Mouse (Mus musculus): Measurements from ENCODE around the gene Rpl29.

The Rpl29 gene

GRCm38 (mm10) chr9:106417841-106418625 lies 11.2 kb upstream of the Rpl29 start:
- no peak for DNase-seq (ENCODE audit: extremely low spot score, low read depth, low spot score)

- no peak for DNase-seq (ENCODE audit: extremely low spot score, low read depth, low spot score)
Observed at GRCm38 (mm10) chr9:106420608-106421007, 8.6 kb upstream of the Rpl29 start.

- DNase-seq (ENCODE audit: extremely low spot score, low read depth, low spot score), result no peak
Observed at GRCm38 (mm10) chr9:106421033-106421864, 8.0 kb upstream of the Rpl29 start.

GRCm38 (mm10) chr9:106421865-106422160 lies 7.4 kb upstream of the Rpl29 start:
- peak; percentile 99 for DNase-seq (ENCODE audit: extremely low spot score, low read depth, low spot score)

GRCm38 (mm10) chr9:106428719-106429220 lies 484 bp upstream of the Rpl29 start:
- DNase-seq (ENCODE audit: extremely low spot score, low read depth, low spot score), result no peak

GRCm38 (mm10) chr9:106430015-106430264 lies 686 bp downstream of the Rpl29 start:
- no peak for DNase-seq (ENCODE audit: extremely low spot score, low read depth, low spot score)

GRCm38 (mm10) chr9:106433389-106433788 lies 4.1 kb downstream of the Rpl29 start:
- no peak for DNase-seq (ENCODE audit: extremely low spot score, low read depth, low spot score)

GRCm38 (mm10) chr9:106436566-106436965 lies 7.3 kb downstream of the Rpl29 start:
- DNase-seq (ENCODE audit: extremely low spot score, low read depth, low spot score), result no peak

- DNase-seq (ENCODE audit: extremely low spot score, low read depth, low spot score), result no peak
Observed at GRCm38 (mm10) chr9:106442680-106443079, 13.4 kb downstream of the Rpl29 start.

- no peak for DNase-seq (ENCODE audit: extremely low spot score, low read depth, low spot score)
Observed at GRCm38 (mm10) chr9:106444836-106445235, 15.6 kb downstream of the Rpl29 start.

GRCm38 (mm10) chr9:106447348-106447747 lies 18.1 kb downstream of the Rpl29 start, which contains the start of the genes Abhd14b and Abhd14a:
Abhd14b (plus strand) TSS chr9:106447459.
Abhd14a (minus strand) TSS chr9:106447678.
- peak; percentile 88 for DNase-seq (ENCODE audit: extremely low spot score, low read depth, low spot score)

GRCm38 (mm10) chr9:106447951-106448350 lies 18.7 kb downstream of the Rpl29 start:
- DNase-seq (ENCODE audit: extremely low spot score, low read depth, low spot score), result no peak

GRCm38 (mm10) chr9:106448498-106449031 lies 19.3 kb downstream of the Rpl29 start:
- no peak for DNase-seq (ENCODE audit: extremely low spot score, low read depth, low spot score)

GRCm38 (mm10) chr9:106449947-106450346 lies 20.7 kb downstream of the Rpl29 start:
- no peak for DNase-seq (ENCODE audit: extremely low spot score, low read depth, low spot score)

GRCm38 (mm10) chr9:106450661-106451060 lies 21.4 kb downstream of the Rpl29 start:
- no peak for DNase-seq (ENCODE audit: extremely low spot score, low read depth, low spot score)

GRCm38 (mm10) chr9:106451298-106451697 lies 22.0 kb downstream of the Rpl29 start:
- no peak for DNase-seq (ENCODE audit: extremely low spot score, low read depth, low spot score)

GRCm38 (mm10) chr9:106451899-106452298 lies 22.6 kb downstream of the Rpl29 start:
- no peak for DNase-seq (ENCODE audit: extremely low spot score, low read depth, low spot score)

- DNase-seq (ENCODE audit: extremely low spot score, low read depth, low spot score), result no peak
Observed at GRCm38 (mm10) chr9:106452351-106452750, 23.1 kb downstream of the Rpl29 start.

GRCm38 (mm10) chr9:106452821-106453220 lies 23.6 kb downstream of the Rpl29 start:
- no peak for DNase-seq (ENCODE audit: extremely low spot score, low read depth, low spot score)

- DNase-seq (ENCODE audit: extremely low spot score, low read depth, low spot score), result no peak
Observed at GRCm38 (mm10) chr9:106453271-106454070, 24.2 kb downstream of the Rpl29 start, which contains the start of gene Pcbp4. Pcbp4 (plus strand) TSS chr9:106453291.
